Mouse (Mus musculus) lung, adult 2 months (tissue): ENCODE data around the gene Plekha5.

Experiments used
- CTCF ChIP-seq: fragments of 200-500 bp; IDR thresholded peaks from 2 replicates; pipeline ENCODE4 v1.5.1; 2011; ENCODE audit warnings: mild to moderate bottlenecking, low read length, control low read depth; ENCODE audit not compliant: insufficient read depth
- POLR2A ChIP-seq: fragments of 200-500 bp; IDR thresholded peaks from 2 replicates; pipeline ENCODE4 v1.6.1; 2011; ENCODE audit warnings: low read depth, mild to moderate bottlenecking, control low read depth, low read length, borderline replicate concordance; ENCODE audit errors: extremely low read depth

GRCm38 (mm10) chr6:140485636-140486035 is 61.8 kb downstream of the Plekha5 start:
- TF ChIP-seq CTCF = no peak
- TF ChIP-seq POLR2A = no peak
